Mouse (Mus musculus): ENCODE data around the gene Sytl3.

Sytl3 gene

DNA sequence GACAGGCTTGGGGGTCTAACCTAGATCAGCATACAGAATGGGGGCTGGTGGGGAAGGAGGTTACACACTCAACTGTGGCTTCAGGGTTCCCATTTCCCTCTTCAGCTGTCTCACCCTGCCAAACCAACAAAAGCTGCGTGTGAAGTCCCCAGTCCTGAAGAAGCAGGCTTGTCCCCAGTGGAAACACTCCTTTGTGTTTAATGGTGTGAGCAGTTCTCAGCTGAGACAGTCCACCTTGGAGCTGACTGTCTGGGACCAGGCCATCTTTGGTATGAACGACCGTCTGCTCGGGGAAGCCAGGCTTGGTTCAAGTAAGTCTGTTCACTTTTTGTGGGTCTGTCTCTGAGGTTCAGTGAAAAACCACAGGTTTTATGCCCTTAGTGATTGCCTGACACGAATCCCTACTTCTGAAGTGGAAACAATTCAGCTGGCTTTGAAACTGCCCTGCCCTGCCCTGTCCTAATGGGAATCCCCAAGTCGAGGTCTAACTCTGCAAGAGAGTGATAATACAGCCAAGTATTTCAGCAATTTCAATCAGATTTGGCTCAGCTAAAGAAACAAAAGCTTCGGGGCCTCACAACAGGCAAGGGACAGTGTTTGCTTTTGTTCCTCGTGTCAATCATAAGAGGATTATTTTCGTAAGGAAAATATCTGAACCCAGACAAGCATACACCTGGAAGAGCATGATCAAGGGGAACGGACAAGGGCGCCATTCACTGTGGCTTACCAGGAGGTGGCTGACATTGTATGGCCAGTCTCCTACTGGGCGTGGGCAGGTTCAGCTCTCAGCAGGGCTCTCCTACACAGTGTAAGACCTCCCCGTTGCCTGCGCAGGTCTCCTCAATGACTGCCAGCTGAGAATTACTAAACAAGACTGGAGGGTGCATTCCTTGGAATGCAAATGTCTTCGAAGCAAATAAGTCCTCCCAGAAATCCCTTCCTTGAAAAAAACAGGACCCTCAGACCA, 77.7 kb downstream of the Sytl3 start:
- no peak for DNase-seq (ENCODE audit: low spot score in 2 of 2)

DNA sequence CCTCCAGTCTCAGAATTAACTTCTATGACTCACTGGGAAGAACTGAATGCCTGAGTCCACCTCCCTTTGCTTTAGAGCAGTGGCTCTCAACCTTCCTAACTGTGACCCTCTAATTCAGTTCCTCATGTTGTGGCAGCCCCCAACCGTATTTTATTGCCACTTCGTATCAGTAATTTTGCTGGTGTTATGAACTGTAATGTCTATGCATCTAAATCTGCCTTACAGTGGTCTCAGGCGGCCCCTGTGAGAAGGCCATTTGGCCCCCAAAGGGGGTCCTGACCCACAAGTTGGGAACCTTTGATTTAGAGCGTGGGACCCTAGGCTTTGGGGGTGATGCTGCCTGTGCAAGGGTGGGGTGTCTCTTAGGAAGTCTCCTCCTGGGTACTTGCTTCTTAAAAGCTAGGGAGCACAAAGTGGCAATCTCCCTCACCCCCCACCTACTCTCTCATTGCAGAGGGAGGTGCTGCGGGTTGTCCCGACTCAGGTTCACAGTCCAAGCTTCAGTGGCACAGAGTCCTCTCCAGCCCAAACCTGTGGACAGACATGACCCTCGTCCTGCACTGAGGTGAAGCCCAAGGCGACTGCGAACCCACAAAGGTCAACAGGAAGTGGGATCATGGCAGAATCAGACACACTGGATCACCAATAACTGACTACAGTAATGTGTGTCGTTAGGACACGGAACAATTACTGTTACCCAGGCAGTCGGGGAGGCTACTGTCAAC, 78.5 kb downstream of the Sytl3 start:
- no peak for DNase-seq (ENCODE audit: low spot score in 2 of 2)

DNA sequence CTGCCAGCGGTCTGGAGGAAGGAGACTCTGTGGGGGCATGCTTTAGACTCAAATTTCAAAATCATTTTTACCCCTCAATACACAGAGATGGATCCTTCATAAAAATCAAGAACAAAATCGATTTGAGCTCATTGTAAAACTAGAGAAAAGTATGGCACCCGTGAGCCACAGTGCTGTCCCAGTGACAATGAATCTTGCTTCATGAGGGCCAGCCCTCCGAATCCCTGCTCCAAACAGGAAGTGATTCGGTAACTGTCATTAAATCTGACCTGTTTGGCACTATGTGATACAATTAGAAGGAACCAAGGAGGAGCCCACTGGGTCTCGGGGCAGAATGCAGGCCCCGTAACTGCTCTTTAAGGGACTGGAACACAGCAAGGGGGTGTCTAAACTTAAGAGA, 79.9 kb downstream of the Sytl3 start:
- no peak for DNase-seq (ENCODE audit: low spot score in 2 of 2)

DNA sequence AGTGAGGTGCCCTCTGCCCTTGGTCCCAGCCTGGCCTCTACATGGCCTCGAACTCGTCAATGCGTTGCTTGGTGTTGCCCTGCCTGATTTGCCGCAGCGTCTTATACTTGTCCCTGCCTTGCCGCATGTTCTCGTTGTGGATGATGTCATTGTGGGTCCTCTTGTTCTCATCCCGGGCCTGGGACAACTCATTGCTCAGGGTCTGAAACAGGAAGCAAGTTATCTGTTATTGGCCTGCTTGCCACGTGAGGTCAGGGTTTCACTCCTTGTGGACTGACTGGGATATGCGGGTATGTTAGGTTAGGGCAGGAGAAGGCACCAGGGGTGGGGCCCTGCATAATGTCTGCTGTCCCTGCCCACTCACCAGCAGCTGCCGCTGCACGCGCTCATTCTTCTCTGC, 80.4 kb downstream of the Sytl3 start:
- no peak for DNase-seq (ENCODE audit: low spot score in 2 of 2)

DNA sequence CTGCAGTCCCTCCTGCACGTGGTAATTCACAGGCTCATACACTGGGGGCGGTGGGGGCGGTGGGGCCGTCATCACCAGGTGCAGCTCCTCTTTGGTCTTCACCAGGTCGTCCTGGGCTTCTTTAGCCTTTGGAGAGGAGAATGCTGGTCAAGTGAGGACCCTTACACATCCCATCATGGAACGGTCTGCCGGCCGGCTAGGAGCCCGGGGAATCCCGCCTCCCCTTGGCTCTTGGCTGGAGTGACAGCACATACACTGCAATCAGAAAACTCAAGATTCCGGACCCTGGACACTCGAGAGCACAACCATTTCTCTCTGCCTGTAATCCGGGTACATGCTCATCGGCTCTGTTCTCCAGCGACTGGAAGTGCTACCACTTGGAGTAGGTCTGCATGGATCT, 80.9 kb downstream of the Sytl3 start:
- DNase-seq (ENCODE audit: low spot score in 2 of 2): no peak

DNA sequence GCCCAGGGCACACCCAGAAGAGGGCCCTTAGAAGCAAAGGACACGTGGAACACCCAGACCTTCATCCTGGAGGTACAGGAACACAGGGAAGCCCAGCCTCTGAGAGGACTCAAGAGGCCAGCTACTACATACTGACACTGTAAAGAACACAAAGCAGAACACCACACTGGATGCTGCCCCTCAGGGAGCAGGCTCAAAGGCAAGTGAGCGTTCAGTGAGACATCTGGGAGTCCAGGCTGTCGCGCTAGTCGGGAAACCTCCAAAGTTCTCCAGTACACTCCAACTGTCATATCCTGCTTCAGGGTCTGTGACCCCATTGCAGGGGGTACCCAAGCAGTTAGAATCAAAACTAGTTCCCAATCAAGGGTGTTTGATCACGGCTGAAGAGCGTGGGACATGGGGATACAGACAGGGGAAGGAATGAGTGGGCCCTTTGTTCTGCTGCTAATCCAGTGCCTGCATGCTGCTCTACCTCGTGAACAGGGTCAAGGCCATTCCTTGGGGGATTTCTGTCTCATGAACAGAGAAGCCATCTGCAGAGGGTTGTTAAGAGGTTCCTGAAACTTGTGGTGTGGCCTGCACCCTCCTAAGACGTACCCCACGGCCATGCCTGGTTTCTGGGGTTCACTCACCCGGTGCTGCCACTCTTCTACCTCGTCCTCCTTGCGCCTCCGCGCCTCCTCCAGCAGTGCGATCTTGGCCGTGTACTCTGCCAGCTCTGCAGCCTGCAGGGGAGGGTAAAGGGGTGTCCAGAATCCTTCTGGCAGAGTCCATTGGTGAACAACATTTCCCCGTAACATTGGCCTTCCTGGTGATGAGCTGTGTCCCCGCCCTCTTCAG, 81.7 kb downstream of the Sytl3 start:
- no peak for DNase-seq (ENCODE audit: low spot score in 2 of 2)

DNA sequence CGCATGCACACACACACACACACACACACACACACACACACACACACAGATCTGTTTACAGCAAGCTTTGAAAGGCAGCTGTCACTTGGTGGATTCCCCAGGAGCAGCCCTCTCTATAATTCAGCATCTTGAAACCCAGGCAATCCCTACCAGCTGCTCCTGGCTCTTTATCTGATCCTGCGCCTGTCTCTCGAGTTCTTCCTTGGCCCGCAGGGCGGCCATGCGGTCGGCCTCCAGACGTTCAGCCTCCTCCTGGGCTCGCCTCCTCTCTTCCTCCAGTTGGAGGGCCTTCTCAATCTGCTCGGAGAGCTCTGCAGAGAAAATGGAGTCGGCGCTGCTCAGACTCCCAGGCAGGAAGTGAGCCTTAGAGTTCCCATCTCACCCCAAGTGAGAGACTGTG, 82.4 kb downstream of the Sytl3 start:
- DNase-seq (ENCODE audit: low spot score in 2 of 2): no peak

DNA sequence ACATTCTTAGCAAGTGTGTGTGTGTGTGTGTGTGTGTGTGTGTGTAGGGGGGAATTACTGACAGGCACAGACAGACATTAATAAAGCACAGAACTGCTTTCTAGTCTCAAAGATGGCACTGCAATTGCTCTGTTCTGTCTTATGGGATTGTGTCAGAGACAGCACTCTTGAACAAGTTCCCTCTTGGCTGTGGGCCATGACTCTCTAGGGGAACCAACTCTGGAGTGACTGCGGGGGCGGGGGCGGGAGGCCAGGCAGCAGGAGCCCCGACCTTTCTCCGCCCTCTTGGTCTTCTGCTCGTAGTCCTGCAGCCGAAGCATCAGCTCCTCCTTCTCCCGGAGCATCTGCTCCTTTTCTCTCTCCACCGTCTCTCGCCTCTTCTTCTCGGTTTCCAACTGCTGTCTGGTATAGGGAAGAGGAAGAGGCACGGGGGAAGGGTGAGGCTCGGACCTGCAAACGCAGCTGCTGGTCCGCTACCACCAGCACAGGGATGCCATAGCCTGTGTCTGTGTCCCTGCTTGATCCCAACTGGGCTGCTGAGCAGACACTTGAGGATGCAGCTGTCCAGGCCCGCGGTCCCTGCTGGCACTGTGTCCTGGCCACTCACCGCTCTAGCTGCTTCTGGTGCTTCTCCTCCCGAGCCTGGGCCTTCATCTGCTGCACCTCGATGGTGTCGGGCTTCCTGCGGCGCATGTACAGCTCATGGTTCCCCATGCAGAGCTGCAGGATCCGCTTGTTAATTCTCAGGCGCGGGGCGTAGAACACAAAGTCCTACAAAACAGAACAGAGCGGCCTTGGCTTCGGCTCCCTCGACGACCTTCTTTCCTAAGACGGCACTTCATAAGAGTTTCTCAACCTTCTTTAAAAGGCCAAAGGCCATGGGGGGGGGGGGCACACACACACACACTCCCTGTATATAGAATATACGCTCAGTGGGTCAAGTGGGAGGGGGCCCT, 83.5 kb downstream of the Sytl3 start:
- DNase-seq (ENCODE audit: low spot score in 2 of 2): peak in 1 of 2 experiments; percentile 18

DNA sequence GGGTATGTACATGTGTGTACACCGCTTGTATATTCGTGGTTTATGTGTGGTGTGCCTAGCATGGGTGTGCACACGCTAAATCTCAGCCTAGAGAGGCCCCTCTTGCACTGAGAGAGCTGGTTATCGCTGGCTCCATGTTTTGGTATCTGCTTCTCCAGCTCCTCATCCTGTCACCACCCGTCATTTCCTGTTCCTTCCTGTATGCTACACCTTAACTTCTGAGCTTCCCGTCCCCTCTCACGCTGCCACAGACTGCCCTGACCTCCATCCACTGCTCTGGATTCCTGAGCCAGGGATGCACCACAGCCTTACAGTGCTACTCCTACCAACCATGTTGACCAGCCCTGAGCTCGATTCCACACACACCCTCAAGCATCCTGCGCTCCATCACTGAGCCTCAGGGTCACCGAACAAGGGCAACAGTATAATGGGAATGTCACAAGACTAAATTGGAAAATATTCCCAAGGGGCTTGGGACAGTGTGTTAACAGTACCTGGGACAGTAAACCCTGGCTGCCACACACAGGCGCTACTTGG, 84.2 kb downstream of the Sytl3 start:
- no peak for DNase-seq (ENCODE audit: low spot score in 2 of 2)

DNA sequence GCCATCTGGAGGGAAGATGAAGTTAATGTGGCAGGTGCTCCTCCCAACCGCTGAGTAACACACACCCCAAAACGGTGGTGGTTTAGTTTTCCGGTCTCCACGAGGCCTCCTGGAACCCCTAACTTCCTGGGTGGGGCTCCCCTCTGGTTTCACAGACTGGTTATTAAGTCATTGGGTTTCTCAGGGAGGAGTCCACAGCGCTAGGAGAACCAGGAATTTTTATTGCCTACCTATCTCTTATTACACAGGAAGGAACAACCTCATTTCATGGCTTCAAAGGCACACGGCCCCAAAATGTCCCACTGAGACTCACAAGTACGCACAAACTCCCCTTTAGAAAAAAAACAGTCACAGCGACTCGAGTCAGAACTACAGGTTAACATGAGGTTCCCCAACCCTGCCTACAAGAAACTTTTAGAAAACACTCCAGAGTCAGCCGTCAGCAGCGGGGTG, 84.9 kb downstream of the Sytl3 start:
- DNase-seq (ENCODE audit: low spot score in 2 of 2): no peak

DNA sequence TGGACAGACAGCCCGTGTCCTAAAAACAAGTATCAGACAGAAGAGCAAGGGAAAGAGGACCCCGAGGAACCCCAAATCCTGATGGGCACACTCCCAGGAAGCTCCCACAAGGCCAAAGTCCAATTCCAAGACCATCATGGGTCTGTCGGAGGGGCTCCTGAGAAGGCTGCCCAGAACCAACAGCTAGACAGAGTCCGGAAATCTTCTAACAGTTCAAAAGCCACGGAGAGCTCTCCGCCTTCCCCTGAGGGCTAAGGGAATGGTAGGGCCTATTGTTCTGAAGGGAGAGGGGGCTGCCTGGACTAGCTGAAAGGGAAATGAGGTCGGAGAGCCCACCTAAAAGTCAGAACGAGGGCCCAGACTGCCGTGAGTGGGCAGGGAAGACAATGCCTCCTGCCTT, 85.5 kb downstream of the Sytl3 start:
- DNase-seq (ENCODE audit: low spot score in 2 of 2): no peak

DNA sequence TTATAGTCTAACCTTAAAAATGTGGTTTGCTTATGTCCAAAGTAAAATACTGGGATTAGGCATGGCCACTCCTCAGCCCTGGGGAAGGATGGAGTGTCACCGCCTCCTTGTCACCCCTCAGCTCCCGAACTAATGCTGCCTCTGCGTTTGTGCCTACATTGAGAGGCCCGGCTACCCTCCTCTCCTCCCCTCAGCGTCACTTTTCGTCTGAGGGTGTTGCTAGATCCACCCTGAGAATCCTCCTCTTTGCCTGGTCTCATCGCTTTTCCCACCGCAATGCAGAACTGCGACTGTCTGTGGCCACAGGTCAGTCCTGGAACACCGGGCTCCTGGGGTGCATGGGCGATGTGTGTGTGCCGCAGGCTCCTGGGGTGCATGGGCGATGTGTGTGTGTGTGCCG, 86.0 kb downstream of the Sytl3 start:
- DNase-seq (ENCODE audit: low spot score in 2 of 2): no peak

DNA sequence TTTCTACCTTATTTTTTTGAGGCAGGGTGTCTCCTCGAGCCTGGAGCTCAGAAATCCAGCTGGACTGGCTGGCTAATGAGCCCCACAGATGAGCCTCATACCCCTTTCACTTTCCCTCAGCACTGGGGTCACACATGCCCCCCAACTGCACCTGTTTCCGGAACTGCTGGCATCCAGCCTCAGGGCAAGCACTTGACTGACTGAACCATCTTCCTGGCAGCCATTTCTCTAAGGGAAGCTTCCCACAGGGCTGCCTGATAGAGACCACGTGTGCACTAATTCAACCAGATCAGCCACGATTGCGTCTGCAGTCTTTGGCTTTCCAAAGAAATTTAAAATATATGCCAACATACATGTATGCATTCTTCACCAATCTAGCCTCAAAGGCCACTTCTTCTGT, 86.6 kb downstream of the Sytl3 start:
- no peak for DNase-seq (ENCODE audit: low spot score in 2 of 2)

DNA sequence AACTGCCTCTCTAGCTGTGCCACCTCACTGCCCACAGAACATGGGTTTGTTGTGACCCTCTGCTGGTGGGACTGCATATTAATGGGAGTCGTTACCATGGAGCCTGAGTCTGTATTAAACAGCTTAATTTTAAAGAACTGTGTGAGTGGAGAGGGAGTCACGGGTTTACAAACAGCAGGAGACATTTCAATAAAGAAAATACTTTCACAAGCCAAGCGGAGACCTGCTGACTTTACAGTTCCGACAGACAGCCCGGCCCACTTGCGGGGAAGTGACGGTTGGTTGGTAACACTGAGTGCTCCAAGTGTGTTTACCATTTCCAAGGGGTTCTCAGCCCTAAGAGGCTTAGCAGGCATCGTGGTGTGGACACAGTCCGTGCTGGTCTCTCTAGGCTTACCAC, 87.1 kb downstream of the Sytl3 start:
- no peak for DNase-seq (ENCODE audit: low spot score in 2 of 2)

DNA sequence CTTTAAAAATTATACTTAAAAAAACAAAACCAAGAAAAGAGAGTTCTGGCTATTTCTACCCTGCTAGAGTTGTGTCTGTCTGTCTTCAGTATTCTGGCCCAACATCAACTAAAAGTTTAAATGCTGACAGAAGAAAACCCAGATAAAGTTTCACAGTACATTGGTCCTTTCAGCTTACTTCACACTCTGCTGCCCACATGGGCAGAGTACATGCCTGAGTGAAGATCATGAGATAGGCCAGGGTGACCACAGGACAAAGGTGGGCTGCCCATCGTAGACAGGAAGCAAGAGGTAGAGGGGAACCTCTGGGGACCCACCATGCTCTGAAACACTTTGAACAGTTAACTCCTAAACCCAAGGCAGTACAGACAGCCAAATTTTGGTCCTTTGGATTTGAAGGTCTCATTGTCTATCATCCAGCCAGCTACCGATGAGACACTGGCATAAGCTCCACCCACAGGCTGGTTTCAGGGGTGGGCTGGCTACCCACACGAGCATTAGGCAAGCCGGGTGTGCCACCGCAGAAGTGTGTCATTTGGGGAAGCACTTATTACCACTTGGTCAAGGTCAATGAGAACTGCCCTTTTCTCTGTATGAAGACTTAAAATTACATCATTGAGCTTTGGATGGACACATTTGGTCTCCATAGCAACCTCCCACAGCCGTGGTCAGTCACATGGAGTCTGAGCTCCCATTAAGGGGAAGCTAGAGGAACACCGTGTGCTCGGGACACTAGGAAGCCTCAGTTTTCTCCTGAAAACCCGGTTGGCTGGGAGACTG, 87.7 kb downstream of the Sytl3 start:
- no peak for DNase-seq (ENCODE audit: low spot score in 2 of 2)

DNA sequence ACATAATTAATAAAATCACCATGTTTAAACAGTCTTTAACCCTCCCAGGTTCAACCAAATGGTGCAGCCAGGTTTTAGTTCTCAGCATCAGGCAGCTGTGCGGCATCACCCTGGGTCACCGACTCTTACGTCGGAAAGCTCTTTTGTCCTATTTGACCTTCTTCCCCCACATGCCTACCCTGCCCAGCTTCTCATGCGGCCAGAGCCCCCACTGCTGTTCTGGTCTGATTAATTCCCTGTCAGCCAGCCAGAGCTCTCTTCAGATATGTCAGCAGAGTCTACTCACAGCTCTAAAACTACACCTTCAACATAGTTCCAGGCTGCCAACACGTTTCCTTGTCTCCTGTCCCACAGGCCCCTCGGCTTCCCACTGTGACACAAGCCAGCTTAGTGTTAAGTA, 88.6 kb downstream of the Sytl3 start:
- no peak for DNase-seq (ENCODE audit: low spot score in 2 of 2)

DNA sequence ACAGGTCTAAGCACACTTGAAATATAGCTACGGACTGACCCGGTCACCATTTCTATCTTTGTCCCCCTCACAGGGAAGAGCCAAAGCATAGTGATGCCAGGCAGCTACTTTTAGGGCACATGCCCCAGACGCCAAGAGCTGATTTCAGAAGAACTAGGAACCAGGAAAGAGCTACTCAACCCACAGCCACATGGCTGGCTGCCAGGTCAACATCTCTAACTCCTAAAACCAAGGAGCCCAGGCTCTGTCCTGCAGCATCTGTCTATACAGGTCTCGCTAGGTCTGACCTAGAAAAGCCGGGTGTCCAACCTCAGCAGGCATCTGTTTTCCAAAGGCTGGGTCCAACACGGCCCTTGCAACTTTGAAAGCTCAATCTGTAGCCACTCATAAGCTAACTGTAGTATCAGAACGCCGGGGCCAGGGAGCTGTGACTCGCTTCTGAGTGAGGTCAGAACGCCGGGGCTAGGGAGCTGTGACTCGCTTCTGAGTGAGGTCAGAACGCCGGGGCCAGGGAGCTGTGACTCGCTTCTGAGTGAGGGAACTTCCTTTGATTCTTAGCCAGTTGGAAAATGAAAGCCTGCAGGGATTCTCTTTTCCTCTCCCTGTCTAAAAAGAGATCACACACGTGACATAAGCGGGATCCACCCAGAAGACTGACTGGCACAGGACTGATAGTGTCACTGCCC, 90.0 kb downstream of the Sytl3 start:
- no peak for DNase-seq (ENCODE audit: low spot score in 2 of 2)

DNA sequence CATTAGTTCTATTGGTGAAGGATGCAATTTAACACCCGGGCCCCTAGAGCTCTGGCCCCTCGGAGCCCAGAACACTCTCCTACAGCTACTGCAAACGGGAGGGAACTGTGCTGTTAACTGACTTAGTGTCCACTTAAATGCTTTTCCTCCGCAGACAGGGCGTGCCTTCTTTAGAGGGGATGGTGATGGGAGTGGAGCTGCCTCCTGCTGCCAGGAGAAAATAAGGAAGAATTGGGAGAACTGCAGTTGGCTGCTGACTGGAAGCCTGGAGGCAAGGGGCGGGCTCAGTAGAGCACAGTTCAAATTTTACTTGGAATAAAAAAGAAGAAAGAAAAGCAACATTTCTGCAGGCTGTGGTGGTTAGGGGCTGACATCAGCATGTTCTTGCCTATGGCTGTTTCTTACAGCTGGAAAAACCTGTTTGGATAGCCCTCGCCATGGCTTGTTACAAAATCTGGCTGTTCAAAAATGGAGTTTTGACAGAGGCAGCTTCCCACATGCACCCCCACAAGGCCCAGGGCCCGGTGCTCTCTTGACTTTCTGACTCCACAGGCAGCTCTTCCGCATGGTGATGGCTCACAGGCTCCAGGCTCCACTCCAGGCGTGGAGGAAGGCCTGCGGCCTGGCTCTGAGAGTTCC, 92.4 kb downstream of the Sytl3 start:
- DNase-seq (ENCODE audit: low spot score in 2 of 2): no peak

DNA sequence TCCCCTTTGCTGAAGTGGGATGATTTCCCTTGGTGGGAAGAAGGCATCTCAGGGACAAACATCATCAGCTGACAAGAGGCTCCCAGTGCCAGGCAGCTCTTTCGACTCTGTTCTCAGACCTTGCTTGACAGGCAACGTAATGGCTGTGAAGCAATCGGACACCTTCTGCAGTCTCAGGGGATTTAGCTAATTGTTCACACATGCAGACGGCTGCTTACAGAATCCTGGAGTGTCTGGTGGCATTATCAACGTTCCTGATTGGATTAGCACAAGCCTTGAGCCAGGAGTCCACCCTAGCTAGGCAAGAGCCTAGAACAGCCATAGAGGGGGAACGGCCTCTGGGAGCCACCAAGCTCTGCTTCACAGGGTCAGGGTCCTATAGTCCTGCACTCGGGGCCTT, 93.5 kb downstream of the Sytl3 start:
- no peak for DNase-seq (ENCODE audit: low spot score in 2 of 2)

All from frontal cortex, postnatal 36 days (tissue).